Mouse (Mus musculus): ENCODE measurements around the gene Gpx2.

Gene Gpx2

GRCm38 (mm10) chr12:76752652-76753318 is 42.6 kb downstream of the Gpx2 start:
- peak; percentile 46 for DNase-seq (ENCODE audit: low spot score)

GRCm38 (mm10) chr12:76750866-76751459 is 44.4 kb downstream of the Gpx2 start:
- DNase-seq (ENCODE audit: low spot score): no peak

Data from testis, postnatal 10 days (tissue).